Comparison of ENCODE assay signal across 24 mouse cellular contexts in the genomic region with DNA sequence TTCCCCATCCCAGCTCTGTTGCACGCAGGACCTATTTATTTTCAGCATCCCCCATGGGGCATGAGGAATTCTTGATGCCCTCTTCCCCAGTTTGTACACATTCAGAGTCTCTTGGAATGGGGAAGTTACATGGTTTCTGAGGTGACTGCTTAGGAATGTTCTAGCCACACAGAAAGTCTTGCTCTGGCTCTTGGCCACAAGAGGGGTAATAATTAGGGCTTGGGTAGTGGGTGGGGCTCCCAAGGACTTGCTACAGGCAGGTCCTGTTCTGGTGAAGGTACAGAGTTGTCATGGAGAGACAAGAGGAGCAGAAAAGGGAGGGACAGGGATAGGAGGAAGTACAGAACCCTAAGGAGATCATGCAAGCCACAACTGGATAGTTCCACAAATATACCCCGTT. TPM values are rescaled to one million over a fixed set of nuclear protein-coding genes. Genes with fewer than 3 reads are reported as not detected.
A peak's percentile ranks its signal among the peaks of the same experiment; 100 is the strongest.
DNase-seq lines count a peak whose midpoint lies in the region; ATAC-seq and TF ChIP-seq lines count a peak whose summit lies in the region.
"Had no signal": no experiment of that assay in that cellular context is flagged by ENCODE, and none has a peak within 500 bp of the region (broad histone marks: within the 10 kb centered on the region; RNA-seq: fewer than 3 reads in every experiment).

No protein-coding gene starts in this region.

- TF ChIP-seq CTCF in liver, postnatal 0 days (IDR thresholded peaks at IDR 0.05; ENCODE audit: low read depth), result no peak
- no peak for TF ChIP-seq CTCF in thymus, adult 2 months (IDR thresholded peaks at IDR 0.05; ENCODE audit: borderline replicate concordance, control insufficient read depth, extremely low read depth, insufficient read depth, low read length, poor library complexity)

- no peaks in the 10 kb centered on the region for H3K4me1 ChIP-seq in kidney, embryonic 14.5 days (ENCODE audit: control insufficient read depth, insufficient read depth, low read length)
- H3K4me1 ChIP-seq in lung, embryonic 15.5 days, result no peaks in the 10 kb centered on the region
- no peaks in the 10 kb centered on the region for H3K4me1 ChIP-seq in liver, postnatal 0 days (ENCODE audit: insufficient read depth)
- no peaks in the 10 kb centered on the region for H3K4me1 ChIP-seq in thymus, adult 2 months (replicated peaks; ENCODE audit: control insufficient read depth, insufficient read depth, low read length)
- H3K4me1 ChIP-seq in hindbrain, embryonic 11.5 days (replicated peaks; ENCODE audit: control insufficient read depth, insufficient read depth, low read length), result no peaks in the 10 kb centered on the region
- H3K4me1 ChIP-seq: embryonic facial prominence, embryonic 13.5 days; forebrain, embryonic 15.5 days; heart, embryonic 15.5 days; midbrain, embryonic 15.5 days had no signal

- no peak overlapping the region for H3K9ac ChIP-seq in kidney, embryonic 14.5 days (ENCODE audit: low read depth, low read length)
- no peak overlapping the region for H3K9ac ChIP-seq in lung, embryonic 15.5 days
- no peak overlapping the region for H3K9ac ChIP-seq in liver, postnatal 0 days (replicated peaks)
- no peak overlapping the region for H3K9ac ChIP-seq in hindbrain, embryonic 11.5 days (ENCODE audit: low read depth, low read length)
- H3K9ac ChIP-seq: embryonic facial prominence, embryonic 13.5 days; forebrain, embryonic 15.5 days; heart, embryonic 15.5 days; liver, embryonic 14.5 days; midbrain, embryonic 15.5 days had no signal

- no peak for ATAC-seq in kidney, embryonic 14.5 days (ENCODE audit: low FRiP score, low TSS enrichment)
- 0 out of 2 replicates have a peak, but pooled peaks have one; percentile 8 for ATAC-seq in lung, embryonic 15.5 days (ENCODE audit: borderline replicate concordance, extremely low read depth, low FRiP score, low TSS enrichment)
- no peak for ATAC-seq in liver, postnatal 0 days
- ATAC-seq in hindbrain, embryonic 11.5 days (ENCODE audit: low FRiP score), result no peak
- ATAC-seq: forebrain, embryonic 15.5 days; hindbrain, embryonic 16.5 days; intestine, postnatal 0 days; midbrain, embryonic 15.5 days had no signal

- H3K9me3 ChIP-seq in kidney, embryonic 14.5 days (ENCODE audit: control insufficient read depth, low read length), result no peaks in the 10 kb centered on the region
- H3K9me3 ChIP-seq in lung, embryonic 15.5 days, result no peaks in the 10 kb centered on the region
- H3K9me3 ChIP-seq in liver, postnatal 0 days (ENCODE audit: low read length), result no peaks in the 10 kb centered on the region
- no peaks in the 10 kb centered on the region for H3K9me3 ChIP-seq in hindbrain, embryonic 11.5 days (ENCODE audit: control insufficient read depth, low read length)
- H3K9me3 ChIP-seq: forebrain, embryonic 15.5 days; heart, embryonic 15.5 days; midbrain, embryonic 15.5 days had no signal

- WGBS in kidney, embryonic 14.5 days, result 89% methylated on average over 2 of the region's 2 CpGs
- 69% methylated on average over 2 of the region's 2 CpGs for WGBS in lung, embryonic 15.5 days
- WGBS in liver, postnatal 0 days (ENCODE audit: insufficient replicate concordance), result 57% methylated on average over 2 of the region's 2 CpGs
- WGBS in thymus, adult 2 months, result 89% methylated on average over 2 of the region's 2 CpGs
- 86% methylated on average over 2 of the region's 2 CpGs for WGBS in hindbrain, embryonic 11.5 days

- DNase-seq in kidney, postnatal 14 days, result peak; percentile 1
- DNase-seq in adipocyte (ENCODE audit: low spot score), result peak; percentile 40
- DNase-seq in lung, postnatal 4 days, result peak; percentile 50 to 67
- no peak for DNase-seq in liver, postnatal 0 days
- DNase-seq in thymus, adult 2 months, result no peak
- DNase-seq in hindbrain, embryonic 11.5 days (ENCODE audit: low spot score), result no peak
- DNase-seq: cerebellum, postnatal 10 days; heart, adult 18-20 months; heart, postnatal 4 days had no signal

- H3K36me3 ChIP-seq in kidney, embryonic 14.5 days (ENCODE audit: control insufficient read depth, insufficient read depth, low read length), result no peaks in the 10 kb centered on the region
- no peaks in the 10 kb centered on the region for H3K36me3 ChIP-seq in lung, embryonic 15.5 days
- H3K36me3 ChIP-seq in liver, postnatal 0 days (replicated peaks; ENCODE audit: insufficient read depth, low read length), result no peaks in the 10 kb centered on the region
- H3K36me3 ChIP-seq in thymus, adult 2 months (ENCODE audit: control insufficient read depth, insufficient read depth, low read length), result no peaks in the 10 kb centered on the region
- no peaks in the 10 kb centered on the region for H3K36me3 ChIP-seq in hindbrain, embryonic 11.5 days (ENCODE audit: control insufficient read depth, insufficient read depth, low read length)
- H3K36me3 ChIP-seq: embryonic facial prominence, embryonic 13.5 days; forebrain, embryonic 15.5 days; heart, embryonic 15.5 days; midbrain, embryonic 15.5 days had no signal

- H3K4me3 ChIP-seq in kidney, embryonic 14.5 days (ENCODE audit: low read length), result no peak overlapping the region
- no peak overlapping the region for H3K4me3 ChIP-seq in lung, embryonic 15.5 days
- H3K4me3 ChIP-seq in liver, postnatal 0 days (ENCODE audit: low read depth, low read length), result no peak overlapping the region
- H3K4me3 ChIP-seq in thymus, adult 2 months (ENCODE audit: control insufficient read depth, insufficient read depth, low read length), result no peak overlapping the region
- H3K4me3 ChIP-seq in hindbrain, embryonic 11.5 days (ENCODE audit: low read depth, low read length), result no peak overlapping the region
- H3K4me3 ChIP-seq: embryonic facial prominence, embryonic 13.5 days; forebrain, embryonic 15.5 days; heart, embryonic 15.5 days; layer of hippocampus, adult 2 months; midbrain, embryonic 15.5 days; myocyte had no signal

- H3K27ac ChIP-seq in kidney, embryonic 14.5 days (ENCODE audit: low read depth, low read length), result no peak overlapping the region
- no peak overlapping the region for H3K27ac ChIP-seq in lung, embryonic 15.5 days
- H3K27ac ChIP-seq in liver, postnatal 0 days (ENCODE audit: low read depth), result no peak overlapping the region
- H3K27ac ChIP-seq in thymus, adult 2 months (ENCODE audit: control insufficient read depth, insufficient read depth, low read length), result no peak overlapping the region
- H3K27ac ChIP-seq in hindbrain, embryonic 11.5 days (ENCODE audit: low read depth, low read length), result no peak overlapping the region
- H3K27ac ChIP-seq: embryonic facial prominence, embryonic 13.5 days; forebrain, embryonic 15.5 days; heart, embryonic 15.5 days; kidney, postnatal 0 days; layer of hippocampus, adult 2 months; liver, embryonic 14.5 days; midbrain, embryonic 15.5 days had no signal

- TF ChIP-seq EP300 in liver, postnatal 0 days (IDR thresholded peaks at IDR 0.05; ENCODE audit: low read depth), result no peak

- no peak overlapping the region for H3K4me2 ChIP-seq in kidney, embryonic 14.5 days (replicated peaks; ENCODE audit: low read depth, low read length)
- no peak overlapping the region for H3K4me2 ChIP-seq in lung, embryonic 15.5 days
- no peak overlapping the region for H3K4me2 ChIP-seq in liver, postnatal 0 days (ENCODE audit: low read depth, low read length)
- no peak overlapping the region for H3K4me2 ChIP-seq in hindbrain, embryonic 11.5 days (replicated peaks; ENCODE audit: low read depth, low read length)
- H3K4me2 ChIP-seq: embryonic facial prominence, embryonic 13.5 days; forebrain, embryonic 15.5 days; heart, embryonic 15.5 days; midbrain, embryonic 15.5 days had no signal

- TF ChIP-seq POLR2A in thymus, adult 2 months (IDR thresholded peaks at IDR 0.05; ENCODE audit: control insufficient read depth, extremely low read depth, insufficient read depth, low read length, poor library complexity), result no peak

- no peaks in the 10 kb centered on the region for H3K27me3 ChIP-seq in kidney, embryonic 14.5 days (ENCODE audit: control insufficient read depth, insufficient read depth, low read length)
- H3K27me3 ChIP-seq in lung, embryonic 15.5 days, result no peaks in the 10 kb centered on the region
- H3K27me3 ChIP-seq in liver, postnatal 0 days (ENCODE audit: insufficient read depth, low read length), result no peaks in the 10 kb centered on the region
- no peaks in the 10 kb centered on the region for H3K27me3 ChIP-seq in thymus, adult 2 months (ENCODE audit: control insufficient read depth, insufficient read depth, low read length)
- H3K27me3 ChIP-seq in hindbrain, embryonic 11.5 days (ENCODE audit: control insufficient read depth, insufficient read depth, low read length), result no peaks in the 10 kb centered on the region
- H3K27me3 ChIP-seq: forebrain, embryonic 15.5 days; heart, embryonic 15.5 days; midbrain, embryonic 15.5 days had no signal

RNA-seq across cellular contexts. Expression of gene Lmtk2, which starts 34.2 kb away (rescaled TPM):
- 4.1 and 6.8 TPM in 2 replicates for polyA plus RNA-seq in kidney, embryonic 14.5 days (2014; fragmentation: Nextera tagmentation; extraction: Ambion mirVana)
- polyA plus RNA-seq in lung, embryonic 15.5 days (2015; fragmentation: Nextera tagmentation; extraction: Ambion mirVana), result 4.0 and 4.4 TPM in 2 replicates
- polyA plus RNA-seq in liver, postnatal 0 days (2015; fragmentation: Nextera tagmentation; extraction: Ambion mirVana), result 1.1 and 1.2 TPM in 2 replicates
- 13.3 and 18.7 TPM in 2 replicates for polyA plus RNA-seq in thymus, adult 2 months (2012; rRNA removed)
- polyA plus RNA-seq in hindbrain, embryonic 11.5 days (2014; fragmentation: Nextera tagmentation; extraction: Ambion mirVana), result 5.6 and 5.8 TPM in 2 replicates

RNA-seq across cellular contexts. Expression of gene Ocm, which starts 39.6 kb away (rescaled TPM):
- 6.5 and 8.2 TPM in 2 replicates for polyA plus RNA-seq in kidney, embryonic 14.5 days (2014; fragmentation: Nextera tagmentation; extraction: Ambion mirVana)
- not detected in 2 replicates for polyA plus RNA-seq in lung, embryonic 15.5 days (2015; fragmentation: Nextera tagmentation; extraction: Ambion mirVana)
- polyA plus RNA-seq in liver, postnatal 0 days (2015; fragmentation: Nextera tagmentation; extraction: Ambion mirVana), result not detected in 2 replicates
- polyA plus RNA-seq in thymus, adult 2 months (2012; rRNA removed), result not detected in 2 replicates
- polyA plus RNA-seq in hindbrain, embryonic 11.5 days (2014; fragmentation: Nextera tagmentation; extraction: Ambion mirVana), result 0.46 TPM in 1 of 2 replicates, not detected in the other
- polyA plus RNA-seq: C2C12; embryonic facial prominence, embryonic 13.5 days; forebrain, embryonic 15.5 days; heart, embryonic 15.5 days; intestine, postnatal 0 days; limb, embryonic 14.5 days; liver, embryonic 14.5 days; midbrain, embryonic 15.5 days; myocyte; neural tube, embryonic 14.5 days had no signal

RNA-seq across cellular contexts. Expression of gene Ccz1, which starts 51.4 kb away (rescaled TPM):
- polyA plus RNA-seq in kidney, embryonic 14.5 days (2014; fragmentation: Nextera tagmentation; extraction: Ambion mirVana), result 85.2 and 97.1 TPM in 2 replicates
- 71.9 and 78.4 TPM in 2 replicates for polyA plus RNA-seq in lung, embryonic 15.5 days (2015; fragmentation: Nextera tagmentation; extraction: Ambion mirVana)
- 30.5 and 31.5 TPM in 2 replicates for polyA plus RNA-seq in liver, postnatal 0 days (2015; fragmentation: Nextera tagmentation; extraction: Ambion mirVana)
- 13.3 and 15.4 TPM in 2 replicates for polyA plus RNA-seq in thymus, adult 2 months (2012; rRNA removed)
- 118 and 121 TPM in 2 replicates for polyA plus RNA-seq in hindbrain, embryonic 11.5 days (2014; fragmentation: Nextera tagmentation; extraction: Ambion mirVana)

Comparison
In these comparisons a context has a peak if more than half of its experiments do, and no peak if none do; other contexts are left out.
1. DNase-seq: peak in kidney, postnatal 14 days (single experiment), adipocyte (single experiment) and lung, postnatal 4 days (2 of 2); none in liver, postnatal 0 days (single experiment), thymus, adult 2 months (single experiment) and hindbrain, embryonic 11.5 days (single experiment).